Mouse (Mus musculus) hindbrain, embryonic 14.5 days (tissue): Measurements from ENCODE around the gene Dnmt3b. TPM values are rescaled to one million over a fixed set of nuclear protein-coding genes. Genes with fewer than 3 reads are reported as not detected.
A peak's percentile ranks its signal among the peaks of the same experiment; 100 is the strongest.
"Not testable (repeated sequence)": the region's sequence is repeated elsewhere in the genome, so short reads cannot be mapped to it uniquely, and the experiment has no call there.

Experiments used
- ATAC-seq: fragments of 200-750 bp; cut with Nextera tagmentation; 2 replicates; pipeline ENCODE4 v1.8.0; 2017; ENCODE audit warnings: moderate number of reproducible peaks, mild to moderate bottlenecking, moderate TSS enrichment, moderate library complexity; ENCODE audit not compliant: low FRiP score
- DNase-seq: peaks from one replicate; pipeline ENCODE4 v3.0.0-alpha.2; 2015; ENCODE audit warnings: low spot score
- H3K27ac ChIP-seq: fragments of 300-500 bp; sonication (generic); 2 replicates; pipeline ENCODE4 v1.5.1; 2014; ENCODE audit warnings: mild to moderate bottlenecking, moderate library complexity
- H3K27me3 ChIP-seq: fragments of 300-500 bp; sonication (generic); 2 replicates; pipeline ENCODE4 v1.6.1; 2014; ENCODE audit warnings: mild to moderate bottlenecking, low read length, mixed read lengths; ENCODE audit not compliant: control insufficient read depth, insufficient read depth
- H3K36me3 ChIP-seq: fragments of 300-500 bp; sonication (generic); replicated peaks from 2 replicates; pipeline ENCODE4 v1.6.1; 2014; ENCODE audit not compliant: control insufficient read depth, insufficient read depth
- H3K4me1 ChIP-seq: fragments of 300-500 bp; sonication (generic); replicated peaks from 2 replicates; pipeline ENCODE4 v1.6.1; 2014; ENCODE audit warnings: antibody characterized with exemption, low read length, mixed read lengths; ENCODE audit not compliant: control insufficient read depth, insufficient read depth
- H3K4me2 ChIP-seq: fragments of 300-500 bp; sonication (generic); replicated peaks from 2 replicates; pipeline ENCODE4 v1.6.1; 2014; ENCODE audit warnings: mild to moderate bottlenecking, moderate library complexity
- H3K4me3 ChIP-seq: fragments of 300-500 bp; sonication (generic); replicated peaks from 2 replicates; pipeline ENCODE4 v1.5.1; 2014; ENCODE audit warnings: mild to moderate bottlenecking, low read length
- H3K9ac ChIP-seq: fragments of 300-500 bp; sonication (generic); 2 replicates; pipeline ENCODE4 v1.6.1; 2014
- H3K9me3 ChIP-seq: fragments of 300-500 bp; sonication (generic); 2 replicates; pipeline ENCODE4 v1.6.1; 2016; ENCODE audit warnings: low read length; ENCODE audit not compliant: control insufficient read depth
- WGBS: fragments of 180-500 bp; shearing (Covaris S2); extraction: QIAGEN DNeasy Blood & Tissue Kit; methylation state at CpG from one replicate; pipeline ENCODE4 v1.1.7; 2014; 5-methylcytosine and 5-hydroxymethylcytosine counted together
- polyA plus RNA-seq: library from polyadenylated mRNA; unstranded; fragments of >200 nt; fragmentation: Nextera tagmentation; extraction: Ambion mirVana; gene quantifications from 2 replicates; pipeline ENCODE4 v1.2.1, GENCODE M21; 2014

The Dnmt3b gene
- polyA plus RNA-seq, 1 experiment from 2014 or later, result 4.2 TPM

GRCm38 (mm10) chr2:153657659-153658058, 8.4 kb downstream of the Dnmt3b start:
- H3K9me3 ChIP-seq, DNase-seq, ATAC-seq, H3K4me1 ChIP-seq, H3K9ac ChIP-seq, H3K4me3 ChIP-seq, H3K27ac ChIP-seq, H3K36me3 ChIP-seq, H3K4me2 ChIP-seq, H3K27me3 ChIP-seq: not testable (repeated sequence)
- WGBS, result 84% methylated on average over 6 of the region's 8 CpGs

- no peaks in the 10 kb centered on the region for H3K9me3 ChIP-seq
- no peak for DNase-seq
- no peak overlapping the region for H3K4me3 ChIP-seq
- WGBS, result 47% methylated on average over 3 of the region's 3 CpGs
- H3K4me1 ChIP-seq, result no peaks in the 10 kb centered on the region
- no peak overlapping the region for H3K27ac ChIP-seq
- H3K27me3 ChIP-seq, result no peaks in the 10 kb centered on the region
- H3K9ac ChIP-seq, result no peak overlapping the region
- no peak for ATAC-seq
- peaks cover 4% of the 10 kb centered on the region; the same call in 1 of the 2 replicates for H3K36me3 ChIP-seq
- no peak overlapping the region for H3K4me2 ChIP-seq
Measured at GRCm38 (mm10) chr2:153660616-153661015, 11.4 kb downstream of the Dnmt3b start.

- ATAC-seq (no peak), DNase-seq (no peak)
- H3K9me3 ChIP-seq, result no peaks in the 10 kb centered on the region
- H3K4me2 ChIP-seq, result no peak overlapping the region
- H3K4me1 ChIP-seq, result no peaks in the 10 kb centered on the region
- no peak overlapping the region for H3K4me3 ChIP-seq
- peaks cover 4% of the 10 kb centered on the region; the same call in 1 of the 2 replicates for H3K36me3 ChIP-seq
- H3K27me3 ChIP-seq, result no peaks in the 10 kb centered on the region
- H3K27ac ChIP-seq, result no peak overlapping the region
- H3K9ac ChIP-seq, result no peak overlapping the region
- 85% methylated on average over 7 of the region's 7 CpGs for WGBS
Measured at GRCm38 (mm10) chr2:153665401-153665800, 16.2 kb downstream of the Dnmt3b start.

GRCm38 (mm10) chr2:153668754-153669376, 19.6 kb downstream of the Dnmt3b start:
- DNase-seq (peak; percentile 86), ATAC-seq (no peak; the same call in 1 of the 2 replicates)
- H3K9me3 ChIP-seq, result no peaks in the 10 kb centered on the region
- no peak overlapping the region for H3K27ac ChIP-seq
- H3K4me2 ChIP-seq, result no peak overlapping the region
- no peaks in the 10 kb centered on the region for H3K27me3 ChIP-seq
- no peak overlapping the region for H3K4me3 ChIP-seq
- no peaks in the 10 kb centered on the region for H3K4me1 ChIP-seq
- no peaks in the 10 kb centered on the region for H3K36me3 ChIP-seq
- WGBS, result 63% methylated on average over 7 of the region's 7 CpGs
- H3K9ac ChIP-seq, result no peak overlapping the region

- Histone ChIP-seq H3K27ac (no peak overlapping the region), H3K9ac (no peak overlapping the region), H3K4me1 (no peaks in the 10 kb centered on the region), H3K4me3 (no peak overlapping the region), H3K9me3 (no peaks in the 10 kb centered on the region), H3K27me3 (no peaks in the 10 kb centered on the region), H3K36me3 (no peaks in the 10 kb centered on the region), H3K4me2 (no peak overlapping the region)
- no peak; the same call in 1 of the 2 replicates for ATAC-seq
- DNase-seq, result no peak
- WGBS, result 67% methylated on average over 5 of the region's 5 CpGs
Measured at GRCm38 (mm10) chr2:153670111-153670510, 20.9 kb downstream of the Dnmt3b start.

- Histone ChIP-seq H3K27ac (no peak overlapping the region), H3K9me3 (no peaks in the 10 kb centered on the region), H3K4me1 (no peaks in the 10 kb centered on the region), H3K4me3 (no peak overlapping the region), H3K27me3 (no peaks in the 10 kb centered on the region), H3K36me3 (0 out of 2 replicates have a peak, but pooled peaks cover 4% of the 10 kb centered on the region), H3K9ac (no peak overlapping the region), H3K4me2 (no peak overlapping the region)
- ATAC-seq (no peak), DNase-seq (no peak)
- 94% methylated on average over 2 of the region's 2 CpGs for WGBS
Measured at GRCm38 (mm10) chr2:153672619-153673018, 23.4 kb downstream of the Dnmt3b start.

GRCm38 (mm10) chr2:153675364-153675763, 26.1 kb downstream of the Dnmt3b start:
- H3K27ac ChIP-seq, H3K4me2 ChIP-seq, ATAC-seq, H3K9me3 ChIP-seq, H3K4me1 ChIP-seq, H3K27me3 ChIP-seq, DNase-seq, H3K9ac ChIP-seq, H3K4me3 ChIP-seq, H3K36me3 ChIP-seq: not testable (repeated sequence)
- WGBS, result 94% methylated on average over 1 of the region's 1 CpGs

GRCm38 (mm10) chr2:153676944-153677343, 27.7 kb downstream of the Dnmt3b start:
- 0 out of 2 replicates have a peak, but pooled peaks cover 4% of the 10 kb centered on the region for H3K36me3 ChIP-seq
- ATAC-seq, result no peak
- WGBS, result 94% methylated on average over 6 of the region's 6 CpGs

GRCm38 (mm10) chr2:153677550-153677949, 28.3 kb downstream of the Dnmt3b start:
- ATAC-seq, result no peak
- 86% methylated on average over 7 of the region's 7 CpGs for WGBS

More at GRCm38 (mm10) chr2:153676944-153677343, 27.7 kb downstream of the Dnmt3b start:
- Histone ChIP-seq H3K4me3 (no peak overlapping the region), H3K27ac (no peak overlapping the region), H3K27me3 (no peaks in the 10 kb centered on the region), H3K4me1 (no peaks in the 10 kb centered on the region), H3K4me2 (no peak overlapping the region), H3K9ac (no peak overlapping the region), H3K9me3 (no peaks in the 10 kb centered on the region)
- DNase-seq, result no peak

More at GRCm38 (mm10) chr2:153677550-153677949, 28.3 kb downstream of the Dnmt3b start:
- Histone ChIP-seq H3K27me3 (no peaks in the 10 kb centered on the region), H3K27ac (no peak overlapping the region), H3K4me1 (no peaks in the 10 kb centered on the region), H3K4me3 (no peak overlapping the region), H3K36me3 (0 out of 2 replicates have a peak, but pooled peaks cover 4% of the 10 kb centered on the region), H3K9ac (no peak overlapping the region), H3K9me3 (no peaks in the 10 kb centered on the region), H3K4me2 (no peak overlapping the region)
- no peak for DNase-seq
